Mouse (Mus musculus): ENCODE results near the gene Ssh1. TPM values are rescaled to one million over a fixed set of nuclear protein-coding genes. Genes with fewer than 3 reads are reported as not detected.

The Ssh1 gene
- total and polyA plus RNA-seq, 2 experiments from 2014 or later, result 12.4 to 14.0 TPM

GRCm38 (mm10) chr5:113990593-113990992 is 3.1 kb downstream of the Ssh1 start:
- Histone ChIP-seq H3K4me1 (ENCODE audit: insufficient read depth, low read length) (peaks cover 17% of the 10 kb centered on the region), H3K4me2 (ENCODE audit: low read depth, low read length, poor library complexity, severe bottlenecking) (no peak overlapping the region), H3K9me3 (ENCODE audit: low read length) (no peaks in the 10 kb centered on the region), H3K9ac (replicated peaks; ENCODE audit: low read length, poor library complexity, severe bottlenecking) (no peak overlapping the region), H3K4me3 (ENCODE audit: low read depth, low read length) (no peak overlapping the region), H3K27me3 (ENCODE audit: insufficient read depth, low read length) (no peaks in the 10 kb centered on the region), H3K27ac (ENCODE audit: low read depth, low read length) (no peak overlapping the region), H3K36me3 (ENCODE audit: insufficient read depth, low read length) (0 out of 2 replicates have a peak, but pooled peaks cover 3% of the 10 kb centered on the region)
- 84% methylated on average over 5 of the region's 5 CpGs for WGBS
- peak; percentile 14; the same call in 1 of the 2 replicates for TF ChIP-seq CTCF (IDR thresholded peaks at IDR 0.05)
- ATAC-seq (ENCODE audit: low FRiP score) (no peak), DNase-seq (ENCODE audit: low spot score) (no peak)

GRCm38 (mm10) chr5:113989437-113990024 is 4.2 kb downstream of the Ssh1 start:
- 84% methylated on average over 20 of the region's 20 CpGs for WGBS
- 0 out of 2 replicates have a peak, but pooled peaks cover 3% of the 10 kb centered on the region for H3K36me3 ChIP-seq (ENCODE audit: insufficient read depth, low read length)
- DNase-seq (ENCODE audit: low spot score) (no peak), ATAC-seq (ENCODE audit: low FRiP score) (no peak)
- no peak for TF ChIP-seq CTCF (IDR thresholded peaks at IDR 0.05)
- no peaks in the 10 kb centered on the region for H3K9me3 ChIP-seq (ENCODE audit: low read length)
- no peak overlapping the region for H3K4me3 ChIP-seq (ENCODE audit: low read depth, low read length)
- no peaks in the 10 kb centered on the region for H3K27me3 ChIP-seq (ENCODE audit: insufficient read depth, low read length)
- no peak overlapping the region for H3K9ac ChIP-seq (replicated peaks; ENCODE audit: low read length, poor library complexity, severe bottlenecking)
- peaks cover 16% of the 10 kb centered on the region for H3K4me1 ChIP-seq (ENCODE audit: insufficient read depth, low read length)
- no peak overlapping the region for H3K27ac ChIP-seq (ENCODE audit: low read depth, low read length)
- H3K4me2 ChIP-seq (ENCODE audit: low read depth, low read length, poor library complexity, severe bottlenecking), result no peak overlapping the region

- H3K27ac ChIP-seq (ENCODE audit: low read depth, low read length), result no peak overlapping the region
- 71% methylated on average over 9 of the region's 9 CpGs for WGBS
These were observed 7.3 kb downstream of the Ssh1 start for GRCm38 (mm10) chr5:113986182-113986961.

GRCm38 (mm10) chr5:113985737-113986136 is 8.0 kb downstream of the Ssh1 start:
- H3K4me2 ChIP-seq (ENCODE audit: low read depth, low read length, poor library complexity, severe bottlenecking), result no peak overlapping the region
- H3K36me3 ChIP-seq (ENCODE audit: insufficient read depth, low read length), result peaks cover 14% of the 10 kb centered on the region; the same call in 1 of the 2 replicates
- H3K4me3 ChIP-seq (ENCODE audit: low read depth, low read length), result no peak overlapping the region
- H3K27me3 ChIP-seq (ENCODE audit: insufficient read depth, low read length), result no peaks in the 10 kb centered on the region
- H3K4me1 ChIP-seq (ENCODE audit: insufficient read depth, low read length), result no peaks in the 10 kb centered on the region
- TF ChIP-seq CTCF (IDR thresholded peaks at IDR 0.05), result no peak
- H3K9me3 ChIP-seq (ENCODE audit: low read length), result no peaks in the 10 kb centered on the region
- no peak overlapping the region for H3K9ac ChIP-seq (replicated peaks; ENCODE audit: low read length, poor library complexity, severe bottlenecking)
- DNase-seq (ENCODE audit: low spot score) (no peak), ATAC-seq (ENCODE audit: low FRiP score) (no peak)
- 83% methylated on average over 2 of the region's 2 CpGs for WGBS
- H3K27ac ChIP-seq (ENCODE audit: low read depth, low read length), result no peak overlapping the region

More at GRCm38 (mm10) chr5:113986182-113986961, 7.3 kb downstream of the Ssh1 start:
- no peak overlapping the region for H3K4me2 ChIP-seq (ENCODE audit: low read depth, low read length, poor library complexity, severe bottlenecking)
- no peak overlapping the region for H3K9ac ChIP-seq (replicated peaks; ENCODE audit: low read length, poor library complexity, severe bottlenecking)
- peaks cover 13% of the 10 kb centered on the region; the same call in 1 of the 2 replicates for H3K36me3 ChIP-seq (ENCODE audit: insufficient read depth, low read length)
- ATAC-seq (ENCODE audit: low FRiP score), result no peak
- no peaks in the 10 kb centered on the region for H3K9me3 ChIP-seq (ENCODE audit: low read length)
- peaks cover 5% of the 10 kb centered on the region; the same call in 1 of the 2 replicates for H3K4me1 ChIP-seq (ENCODE audit: insufficient read depth, low read length)
- no peaks in the 10 kb centered on the region for H3K27me3 ChIP-seq (ENCODE audit: insufficient read depth, low read length)
- no peak for DNase-seq (ENCODE audit: low spot score)
- TF ChIP-seq CTCF (IDR thresholded peaks at IDR 0.05), result no peak
- H3K4me3 ChIP-seq (ENCODE audit: low read depth, low read length), result no peak overlapping the region

- H3K27me3 ChIP-seq (ENCODE audit: insufficient read depth, low read length), result no peaks in the 10 kb centered on the region
- no peak overlapping the region for H3K4me2 ChIP-seq (ENCODE audit: low read depth, low read length, poor library complexity, severe bottlenecking)
- no peak for TF ChIP-seq CTCF (IDR thresholded peaks at IDR 0.05)
- no peak overlapping the region for H3K27ac ChIP-seq (ENCODE audit: low read depth, low read length)
- H3K9me3 ChIP-seq (ENCODE audit: low read length), result no peaks in the 10 kb centered on the region
- H3K9ac ChIP-seq (replicated peaks; ENCODE audit: low read length, poor library complexity, severe bottlenecking), result no peak overlapping the region
- H3K36me3 ChIP-seq (ENCODE audit: insufficient read depth, low read length), result peaks cover 12% of the 10 kb centered on the region; the same call in 1 of the 2 replicates
- no peak overlapping the region for H3K4me3 ChIP-seq (ENCODE audit: low read depth, low read length)
- WGBS, result 88% methylated on average over 13 of the region's 13 CpGs
- ATAC-seq (ENCODE audit: low FRiP score), result no peak
- H3K4me1 ChIP-seq (ENCODE audit: insufficient read depth, low read length), result no peaks in the 10 kb centered on the region
- DNase-seq (ENCODE audit: low spot score), result no peak
These were observed 9.5 kb downstream of the Ssh1 start for GRCm38 (mm10) chr5:113984025-113984740.

Data from midbrain, postnatal 0 days (tissue).